Mouse (Mus musculus): ENCODE measurements around the gene Rasgef1a.

DNA sequence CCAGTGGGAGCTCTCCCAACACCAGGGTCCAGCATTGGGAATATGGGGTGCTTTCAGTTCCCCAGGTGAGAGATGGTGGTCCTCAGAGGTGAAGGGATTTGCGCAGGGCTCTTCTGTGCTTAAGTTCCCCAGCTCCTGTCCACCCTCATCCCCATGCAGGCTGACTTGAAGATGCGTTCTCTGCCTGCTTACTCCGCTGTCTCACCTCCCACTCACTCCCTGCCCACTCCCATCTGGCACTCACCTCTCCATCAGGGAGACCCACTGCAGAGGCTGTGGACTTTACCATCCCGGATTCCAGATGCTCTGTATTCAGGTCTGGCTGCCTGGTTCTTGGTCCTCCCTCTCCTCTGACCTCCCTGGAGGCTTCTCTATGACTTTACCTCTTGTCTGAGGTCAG lies 3.6 kb downstream of the Rasgef1a start:
- TF ChIP-seq POLR2A (IDR thresholded peaks at IDR 0.05; ENCODE audit: control insufficient read depth in 1 of 2, insufficient read depth in 1 of 2, low read depth in 1 of 2, low read length in 2 of 2, poor library complexity in 1 of 2) (no peak), MAFK (IDR thresholded peaks at IDR 0.05; ENCODE audit: borderline replicate concordance, low read depth, low read length) (no peak), KAT2A (conservative IDR thresholded peaks at IDR 0.05; ENCODE audit: low read depth, low read length) (no peak), CTCF (IDR thresholded peaks at IDR 0.05 in 2 of 3, conservative IDR thresholded peaks at IDR 0.05 in 1 of 3; ENCODE audit: control insufficient read depth in 1 of 3, insufficient read depth in 1 of 3, low read depth in 2 of 3, low read length in 3 of 3, poor library complexity in 1 of 3, severe bottlenecking in 1 of 3) (no peak)
